Mouse (Mus musculus) limb, embryonic 11.5 days (tissue): ENCODE measurements around the gene Itprid1. TPM values are rescaled to one million over a fixed set of nuclear protein-coding genes. Genes with fewer than 3 reads are reported as not detected.

Experiments used
- ATAC-seq: fragments of 200-750 bp; cut with Nextera tagmentation; 2 replicates; pipeline ENCODE4 v1.8.0; 2017; ENCODE audit warnings: low read depth; ENCODE audit not compliant: insufficient number of reproducible peaks, low FRiP score, low TSS enrichment
- DNase-seq: peaks from one replicate; pipeline ENCODE4 v3.0.0-alpha.2; 2015; ENCODE audit warnings: low spot score
- H3K27ac ChIP-seq: fragments of 300-500 bp; sonication (generic); replicated peaks from 2 replicates; pipeline ENCODE4 v1.5.1; 2014; ENCODE audit warnings: low read depth, mild to moderate bottlenecking, low read length
- H3K27me3 ChIP-seq: fragments of 300-500 bp; sonication (generic); 2 replicates; pipeline ENCODE4 v1.6.1; 2014; ENCODE audit warnings: mild to moderate bottlenecking, low read length, mixed read lengths; ENCODE audit not compliant: control insufficient read depth, insufficient read depth
- H3K36me3 ChIP-seq: fragments of 300-500 bp; sonication (generic); 2 replicates; pipeline ENCODE4 v1.6.1; 2014; ENCODE audit warnings: mild to moderate bottlenecking, low read length, moderate library complexity, mixed read lengths; ENCODE audit not compliant: control insufficient read depth, insufficient read depth
- H3K4me1 ChIP-seq: fragments of 300-500 bp; sonication (generic); 2 replicates; pipeline ENCODE4 v1.6.1; 2014; ENCODE audit warnings: low read length, mixed read lengths; ENCODE audit not compliant: control insufficient read depth, insufficient read depth
- H3K4me2 ChIP-seq: fragments of 300-500 bp; sonication (generic); 2 replicates; pipeline ENCODE4 v1.6.1; 2014; ENCODE audit warnings: low read depth, mild to moderate bottlenecking, moderate library complexity; ENCODE audit not compliant: severe bottlenecking
- H3K4me3 ChIP-seq: fragments of 300-500 bp; sonication (generic); 2 replicates; pipeline ENCODE4 v1.5.1; 2014; ENCODE audit warnings: low read depth, low read length
- H3K9ac ChIP-seq: fragments of 300-500 bp; sonication (generic); 2 replicates; pipeline ENCODE4 v1.6.1; 2014; ENCODE audit warnings: mild to moderate bottlenecking, low read length
- H3K9me3 ChIP-seq: fragments of 300-500 bp; sonication (generic); 2 replicates; pipeline ENCODE4 v1.6.1; 2016; ENCODE audit warnings: low read length; ENCODE audit not compliant: control insufficient read depth
- WGBS: fragments of 180-500 bp; shearing (Covaris S2); extraction: QIAGEN DNeasy Blood & Tissue Kit; methylation state at CpG from one replicate; pipeline ENCODE4 v1.1.7; 2014; 5-methylcytosine and 5-hydroxymethylcytosine counted together
- polyA plus RNA-seq: library from polyadenylated mRNA; unstranded; fragments of >200 nt; fragmentation: Nextera tagmentation; extraction: Ambion mirVana; gene quantifications from 2 replicates; pipeline ENCODE4 v1.2.1, GENCODE M21; 2014

The Itprid1 gene
- polyA plus RNA-seq = 0.16 TPM in 1 of 2 replicates, not detected in the other

- Histone ChIP-seq H3K4me1 (no peaks in the 10 kb centered on the region), H3K9me3 (no peaks in the 10 kb centered on the region), H3K4me3 (no peak within 1 kb of the TSS), H3K4me2 (no peak within 1 kb of the TSS), H3K36me3 (no peaks in the 10 kb centered on the region), H3K27me3 (no peaks in the 10 kb centered on the region), H3K9ac (no peak within 1 kb of the TSS), H3K27ac (no peak within 1 kb of the TSS)
- no peak for ATAC-seq
- DNase-seq = no peak
- 77% methylated on average over 8 of the region's 8 CpGs for WGBS
Observed at GRCm38 (mm10) chr6:55836650-55837320, at the start of gene Itprid1. TSS of gene Itprid1 (plus strand) at chr6:55836895.

GRCm38 (mm10) chr6:55789557-55789956, 47.1 kb upstream of the Itprid1 start:
- Histone ChIP-seq H3K9ac (no peak overlapping the region), H3K27me3 (no peaks in the 10 kb centered on the region), H3K4me1 (no peaks in the 10 kb centered on the region), H3K36me3 (no peaks in the 10 kb centered on the region), H3K27ac (no peak overlapping the region), H3K4me2 (no peak overlapping the region), H3K9me3 (no peaks in the 10 kb centered on the region), H3K4me3 (no peak overlapping the region)
- DNase-seq = no peak
- no peak for ATAC-seq
- WGBS = 83% methylated on average over 1 of the region's 1 CpGs

GRCm38 (mm10) chr6:55791852-55792496, 44.7 kb upstream of the Itprid1 start:
- ATAC-seq (no peak), DNase-seq (no peak)
- WGBS = 22% methylated on average over 6 of the region's 6 CpGs
- Histone ChIP-seq H3K36me3 (no peaks in the 10 kb centered on the region), H3K9ac (no peak overlapping the region), H3K27ac (no peak overlapping the region), H3K9me3 (no peaks in the 10 kb centered on the region), H3K4me1 (no peaks in the 10 kb centered on the region), H3K4me3 (no peak overlapping the region), H3K27me3 (no peaks in the 10 kb centered on the region), H3K4me2 (no peak overlapping the region)

DNA sequence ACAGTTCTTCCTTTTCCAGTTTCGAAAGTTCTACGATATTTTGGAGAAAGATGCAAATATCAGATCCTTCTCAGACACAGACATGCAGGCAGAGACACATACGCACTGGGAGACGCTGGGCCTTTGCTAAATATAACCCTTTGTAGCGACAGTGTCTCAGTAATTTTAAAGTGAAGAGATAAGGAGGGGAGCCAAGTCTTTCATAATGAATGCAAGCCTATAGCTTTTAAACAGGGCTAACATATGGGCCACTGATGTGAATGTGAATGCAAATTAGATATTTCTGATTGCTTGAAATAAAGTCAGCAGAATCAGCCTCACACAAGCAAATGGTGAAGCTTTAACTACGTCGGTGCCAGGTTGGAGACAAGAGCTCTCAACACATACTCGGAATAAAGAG, 44.2 kb upstream of the Itprid1 start:
- no peaks in the 10 kb centered on the region for H3K4me1 ChIP-seq
- no peak overlapping the region for H3K9ac ChIP-seq
- no peak overlapping the region for H3K4me3 ChIP-seq
- DNase-seq (no peak), ATAC-seq (no peak)
- H3K36me3 ChIP-seq = no peaks in the 10 kb centered on the region
- H3K27me3 ChIP-seq = no peaks in the 10 kb centered on the region
- no peak overlapping the region for H3K27ac ChIP-seq
- H3K4me2 ChIP-seq = no peak overlapping the region
- H3K9me3 ChIP-seq = no peaks in the 10 kb centered on the region
- WGBS = 71% methylated on average over 8 of the region's 8 CpGs

- Histone ChIP-seq H3K9me3 (no peaks in the 10 kb centered on the region), H3K4me3 (no peak overlapping the region), H3K27ac (no peak overlapping the region), H3K4me1 (0 out of 2 replicates have a peak, but pooled peaks cover 2% of the 10 kb centered on the region), H3K36me3 (no peaks in the 10 kb centered on the region), H3K9ac (no peak overlapping the region), H3K27me3 (no peaks in the 10 kb centered on the region), H3K4me2 (no peak overlapping the region)
- WGBS = 66% methylated on average over 1 of the region's 1 CpGs
- ATAC-seq (no peak), DNase-seq (no peak)
Observed at GRCm38 (mm10) chr6:55802686-55803085, 34.0 kb upstream of the Itprid1 start.

GRCm38 (mm10) chr6:55803357-55803756, 33.3 kb upstream of the Itprid1 start:
- no peak for ATAC-seq
- WGBS = 80% methylated on average over 7 of the region's 7 CpGs
- DNase-seq = no peak

DNA sequence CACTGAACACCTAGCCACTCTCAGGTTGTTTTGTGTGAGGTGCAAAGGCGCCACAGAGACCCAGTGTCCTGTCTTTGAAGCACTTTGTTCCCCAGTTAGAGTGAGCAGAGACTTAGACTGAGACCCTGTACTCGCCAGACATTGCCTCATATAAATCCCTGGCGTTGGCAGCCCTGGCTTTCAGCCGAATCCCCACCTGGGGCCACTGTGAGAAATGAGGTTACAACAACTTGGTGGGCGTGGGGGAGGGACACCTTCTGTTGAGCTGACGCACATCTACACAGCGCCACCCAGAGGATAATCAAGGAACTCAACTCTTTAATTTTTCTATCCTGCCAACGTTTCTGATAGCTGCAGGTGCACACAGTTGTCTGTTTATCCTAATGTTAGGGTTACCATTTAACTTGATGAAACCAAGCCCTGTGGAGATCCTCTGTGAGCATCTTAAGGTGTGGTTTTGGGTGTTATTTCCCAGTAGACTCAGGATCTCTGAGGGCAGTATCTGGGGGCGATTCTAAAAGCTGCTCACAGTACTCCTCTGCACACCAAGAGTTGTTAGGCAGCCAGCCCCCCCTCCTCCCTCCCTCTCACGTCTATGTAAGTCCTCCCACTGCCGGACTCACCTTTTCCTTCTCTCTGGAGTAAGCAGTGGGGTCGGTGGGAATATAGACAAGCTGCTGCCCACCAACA, 32.6 kb upstream of the Itprid1 start:
- ATAC-seq (peak; percentile 47; the same call in 1 of the 2 replicates), DNase-seq (peak; percentile 61)
- WGBS = 24% methylated on average over 12 of the region's 12 CpGs
- no peaks in the 10 kb centered on the region for H3K9me3 ChIP-seq
- no peak overlapping the region for H3K4me3 ChIP-seq
- no peak overlapping the region for H3K4me2 ChIP-seq
- no peaks in the 10 kb centered on the region for H3K27me3 ChIP-seq
- no peak overlapping the region for H3K9ac ChIP-seq
- no peaks in the 10 kb centered on the region for H3K36me3 ChIP-seq
- H3K4me1 ChIP-seq = 0 out of 2 replicates have a peak, but pooled peaks cover 2% of the 10 kb centered on the region
- H3K27ac ChIP-seq = no peak overlapping the region

More at GRCm38 (mm10) chr6:55803357-55803756, 33.3 kb upstream of the Itprid1 start:
- no peaks in the 10 kb centered on the region for H3K9me3 ChIP-seq
- H3K4me1 ChIP-seq = 0 out of 2 replicates have a peak, but pooled peaks cover 2% of the 10 kb centered on the region
- no peak overlapping the region for H3K27ac ChIP-seq
- H3K27me3 ChIP-seq = no peaks in the 10 kb centered on the region
- no peak overlapping the region for H3K4me2 ChIP-seq
- H3K9ac ChIP-seq = no peak overlapping the region
- H3K4me3 ChIP-seq = no peak overlapping the region
- no peaks in the 10 kb centered on the region for H3K36me3 ChIP-seq

- WGBS = 85% methylated on average over 4 of the region's 4 CpGs
- Histone ChIP-seq H3K27ac (no peak overlapping the region), H3K36me3 (no peaks in the 10 kb centered on the region), H3K9ac (no peak overlapping the region), H3K4me3 (no peak overlapping the region), H3K4me1 (0 out of 2 replicates have a peak, but pooled peaks cover 2% of the 10 kb centered on the region), H3K9me3 (no peaks in the 10 kb centered on the region), H3K27me3 (no peaks in the 10 kb centered on the region), H3K4me2 (no peak overlapping the region)
- ATAC-seq = no peak
- no peak for DNase-seq
Observed at GRCm38 (mm10) chr6:55804681-55805000, 32.1 kb upstream of the Itprid1 start.
